Mouse (Mus musculus) lung, embryonic 15.5 days (tissue): Measurements from ENCODE around the gene Nebl. TPM values are rescaled to one million over a fixed set of nuclear protein-coding genes. Genes with fewer than 3 reads are reported as not detected.

Experiments
- ATAC-seq: fragments of 200-750 bp; cut with Nextera tagmentation; 2 replicates; pipeline ENCODE4 v1.8.0; 2017; ENCODE audit warnings: moderate number of reproducible peaks, borderline replicate concordance; ENCODE audit not compliant: low FRiP score, low TSS enrichment; ENCODE audit errors: extremely low read depth
- H3K27ac ChIP-seq: fragments of 300-500 bp; sonication (generic); 2 replicates; pipeline ENCODE4 v1.5.1; 2015; ENCODE audit warnings: moderate library complexity, mild to moderate bottlenecking, inconsistent platforms
- H3K27me3 ChIP-seq: fragments of 300-500 bp; sonication (generic); 2 replicates; pipeline ENCODE4 v1.6.1; 2015; ENCODE audit warnings: inconsistent platforms
- H3K36me3 ChIP-seq: fragments of 300-500 bp; sonication (generic); 2 replicates; pipeline ENCODE4 v1.6.1; 2015; ENCODE audit warnings: inconsistent platforms
- H3K4me1 ChIP-seq: fragments of 300-500 bp; sonication (generic); 2 replicates; pipeline ENCODE4 v1.6.1; 2015; ENCODE audit warnings: inconsistent platforms
- H3K4me2 ChIP-seq: fragments of 300-500 bp; sonication (generic); 2 replicates; pipeline ENCODE4 v1.6.1; 2015; ENCODE audit warnings: inconsistent platforms, mild to moderate bottlenecking, moderate library complexity
- H3K4me3 ChIP-seq: fragments of 300-500 bp; sonication (generic); 2 replicates; pipeline ENCODE4 v1.5.1; 2015; ENCODE audit warnings: mild to moderate bottlenecking, inconsistent platforms
- H3K9ac ChIP-seq: fragments of 300-500 bp; sonication (generic); 2 replicates; pipeline ENCODE4 v1.6.1; 2015; ENCODE audit warnings: inconsistent platforms
- H3K9me3 ChIP-seq: fragments of 300-500 bp; sonication (generic); 2 replicates; pipeline ENCODE4 v1.6.1; 2016; ENCODE audit warnings: inconsistent platforms
- WGBS: fragments of 180-500 bp; shearing (Covaris S2); methylation state at CpG from one replicate; pipeline ENCODE4 v1.1.7; 2015; 5-methylcytosine and 5-hydroxymethylcytosine counted together
- polyA plus RNA-seq: library from polyadenylated mRNA; unstranded; fragments of >200 nt; fragmentation: Nextera tagmentation; extraction: Ambion mirVana; gene quantifications from 2 replicates; pipeline ENCODE4 v1.2.1, GENCODE M21; 2015

Nebl gene
- polyA plus RNA-seq, 1 experiment from 2014 or later: 44.9 TPM

- Histone ChIP-seq H3K36me3 (no peaks in the 10 kb centered on the region), H3K27me3 (no peaks in the 10 kb centered on the region), H3K4me2 (no peak overlapping the region), H3K4me3 (no peak overlapping the region), H3K9me3 (no peaks in the 10 kb centered on the region), H3K9ac (no peak overlapping the region), H3K4me1 (no peaks in the 10 kb centered on the region), H3K27ac (no peak overlapping the region)
- ATAC-seq: no peak
- 53% methylated on average over 2 of the region's 2 CpGs for WGBS
Measured at GRCm38 (mm10) chr2:17669000-17669399, 62.3 kb downstream of the Nebl start.

- no peak overlapping the region; the same call in 1 of the 2 replicates for H3K27ac ChIP-seq
- no peaks in the 10 kb centered on the region for H3K9me3 ChIP-seq
- H3K4me1 ChIP-seq: no peaks in the 10 kb centered on the region
- no peak overlapping the region for H3K9ac ChIP-seq
- WGBS: 59% methylated on average over 5 of the region's 5 CpGs
- no peaks in the 10 kb centered on the region for H3K27me3 ChIP-seq
- H3K4me3 ChIP-seq: no peak overlapping the region
- H3K36me3 ChIP-seq: no peaks in the 10 kb centered on the region
- ATAC-seq: no peak
- H3K4me2 ChIP-seq: no peak overlapping the region
Measured at GRCm38 (mm10) chr2:17658176-17658575, 73.1 kb downstream of the Nebl start.

- H3K27ac ChIP-seq: no peak overlapping the region
- H3K4me2 ChIP-seq: no peak overlapping the region
- H3K9ac ChIP-seq: no peak overlapping the region
- no peaks in the 10 kb centered on the region for H3K27me3 ChIP-seq
- H3K4me3 ChIP-seq: no peak overlapping the region
- H3K36me3 ChIP-seq: no peaks in the 10 kb centered on the region
- no peaks in the 10 kb centered on the region for H3K4me1 ChIP-seq
- no peaks in the 10 kb centered on the region for H3K9me3 ChIP-seq
- 80% methylated on average over 10 of the region's 10 CpGs for WGBS
- ATAC-seq: no peak
Measured at GRCm38 (mm10) chr2:17650147-17650834, 81.0 kb downstream of the Nebl start.

- ATAC-seq: no peak
Measured at GRCm38 (mm10) chr2:17649728-17650127, 81.5 kb downstream of the Nebl start.

GRCm38 (mm10) chr2:17644282-17645262 is 86.7 kb downstream of the Nebl start:
- 28% methylated on average over 3 of the region's 3 CpGs for WGBS
- Histone ChIP-seq H3K9me3 (no peaks in the 10 kb centered on the region), H3K4me2 (no peak overlapping the region), H3K27ac (no peak overlapping the region), H3K4me3 (no peak overlapping the region), H3K36me3 (no peaks in the 10 kb centered on the region), H3K4me1 (peaks cover 5% of the 10 kb centered on the region; the same call in 1 of the 2 replicates), H3K27me3 (no peaks in the 10 kb centered on the region), H3K9ac (no peak overlapping the region)
- ATAC-seq: no peak

More at GRCm38 (mm10) chr2:17649728-17650127, 81.5 kb downstream of the Nebl start:
- Histone ChIP-seq H3K4me1 (no peaks in the 10 kb centered on the region), H3K9me3 (no peaks in the 10 kb centered on the region), H3K27me3 (no peaks in the 10 kb centered on the region), H3K36me3 (no peaks in the 10 kb centered on the region), H3K4me3 (no peak overlapping the region), H3K4me2 (no peak overlapping the region), H3K9ac (no peak overlapping the region), H3K27ac (no peak overlapping the region)
- 72% methylated on average over 3 of the region's 3 CpGs for WGBS

GRCm38 (mm10) chr2:17643869-17644268 is 87.4 kb downstream of the Nebl start:
- ATAC-seq: no peak
- Histone ChIP-seq H3K4me1 (peaks cover 5% of the 10 kb centered on the region; the same call in 1 of the 2 replicates), H3K9me3 (no peaks in the 10 kb centered on the region), H3K9ac (no peak overlapping the region), H3K36me3 (no peaks in the 10 kb centered on the region), H3K27me3 (no peaks in the 10 kb centered on the region), H3K4me3 (no peak overlapping the region), H3K4me2 (no peak overlapping the region), H3K27ac (0 out of 2 replicates have a peak overlapping the region, but pooled peaks have one; percentile 33)
- 55% methylated on average over 7 of the region's 7 CpGs for WGBS

- Histone ChIP-seq H3K27ac (peak overlapping the region; percentile 33), H3K4me2 (no peak overlapping the region), H3K36me3 (no peaks in the 10 kb centered on the region), H3K4me3 (no peak overlapping the region), H3K9ac (no peak overlapping the region), H3K4me1 (peaks cover 5% of the 10 kb centered on the region; the same call in 1 of the 2 replicates), H3K27me3 (no peaks in the 10 kb centered on the region), H3K9me3 (no peaks in the 10 kb centered on the region)
- ATAC-seq: peak; percentile 89
- WGBS: 26% methylated on average over 7 of the region's 7 CpGs
Measured at GRCm38 (mm10) chr2:17642770-17643169, 88.5 kb downstream of the Nebl start.

GRCm38 (mm10) chr2:17640861-17641260 is 90.4 kb downstream of the Nebl start:
- H3K4me1 ChIP-seq: peaks cover 5% of the 10 kb centered on the region; the same call in 1 of the 2 replicates

GRCm38 (mm10) chr2:17638631-17639030 is 92.6 kb downstream of the Nebl start:
- H3K9ac ChIP-seq: no peak overlapping the region
- no peak overlapping the region for H3K4me3 ChIP-seq
- ATAC-seq: no peak
- 58% methylated on average over 5 of the region's 5 CpGs for WGBS
- no peak overlapping the region for H3K4me2 ChIP-seq
- H3K9me3 ChIP-seq: no peaks in the 10 kb centered on the region
- H3K27ac ChIP-seq: no peak overlapping the region
- H3K4me1 ChIP-seq: peaks cover 5% of the 10 kb centered on the region; the same call in 1 of the 2 replicates
- no peaks in the 10 kb centered on the region for H3K36me3 ChIP-seq
- H3K27me3 ChIP-seq: no peaks in the 10 kb centered on the region

More at GRCm38 (mm10) chr2:17640861-17641260, 90.4 kb downstream of the Nebl start:
- Histone ChIP-seq H3K9me3 (no peaks in the 10 kb centered on the region), H3K36me3 (no peaks in the 10 kb centered on the region), H3K9ac (no peak overlapping the region), H3K27me3 (no peaks in the 10 kb centered on the region), H3K27ac (no peak overlapping the region), H3K4me3 (no peak overlapping the region), H3K4me2 (no peak overlapping the region)
- WGBS: 93% methylated on average over 4 of the region's 4 CpGs
- no peak for ATAC-seq

- no peak overlapping the region for H3K4me2 ChIP-seq
- WGBS: 30% methylated on average over 3 of the region's 3 CpGs
- H3K9ac ChIP-seq: no peak overlapping the region
- peak; percentile 82 for ATAC-seq
- H3K27me3 ChIP-seq: no peaks in the 10 kb centered on the region
- H3K9me3 ChIP-seq: no peaks in the 10 kb centered on the region
- no peaks in the 10 kb centered on the region for H3K36me3 ChIP-seq
- H3K27ac ChIP-seq: no peak overlapping the region
- no peak overlapping the region for H3K4me3 ChIP-seq
- H3K4me1 ChIP-seq: 0 out of 2 replicates have a peak, but pooled peaks cover 4% of the 10 kb centered on the region
Measured at GRCm38 (mm10) chr2:17623931-17624330, 107.3 kb downstream of the Nebl start.

- Histone ChIP-seq H3K36me3 (no peaks in the 10 kb centered on the region), H3K9me3 (no peaks in the 10 kb centered on the region), H3K27me3 (no peaks in the 10 kb centered on the region), H3K4me2 (no peak overlapping the region), H3K9ac (no peak overlapping the region), H3K4me1 (no peaks in the 10 kb centered on the region), H3K27ac (no peak overlapping the region), H3K4me3 (no peak overlapping the region)
- 39% methylated on average over 3 of the region's 3 CpGs for WGBS
- ATAC-seq: no peak
Measured at GRCm38 (mm10) chr2:17610259-17610658, 121.0 kb downstream of the Nebl start.

- 48% methylated on average over 4 of the region's 4 CpGs for WGBS
- no peak overlapping the region for H3K4me2 ChIP-seq
- H3K9me3 ChIP-seq: no peaks in the 10 kb centered on the region
- no peak overlapping the region for H3K27ac ChIP-seq
- no peaks in the 10 kb centered on the region for H3K36me3 ChIP-seq
- H3K4me3 ChIP-seq: no peak overlapping the region
- H3K27me3 ChIP-seq: no peaks in the 10 kb centered on the region
- no peak overlapping the region for H3K9ac ChIP-seq
- no peaks in the 10 kb centered on the region for H3K4me1 ChIP-seq
- ATAC-seq: no peak
Measured at GRCm38 (mm10) chr2:17603573-17603972, 127.7 kb downstream of the Nebl start.
